Mouse (Mus musculus) bone marrow macrophage, adult 2 months (primary cell): ENCODE results near the gene Magix.

ENCODE experiments used
- CTCF ChIP-seq: IDR thresholded peaks from 2 replicates; pipeline ENCODE4 v1.5.1; 2012; ENCODE audit warnings: low read depth, mild to moderate bottlenecking, low read length, moderate library complexity
- POLR2A ChIP-seq: IDR thresholded peaks from 2 replicates; pipeline ENCODE4 v1.6.1; 2012; ENCODE audit warnings: mild to moderate bottlenecking, low read depth, low read length, borderline replicate concordance

DNA sequence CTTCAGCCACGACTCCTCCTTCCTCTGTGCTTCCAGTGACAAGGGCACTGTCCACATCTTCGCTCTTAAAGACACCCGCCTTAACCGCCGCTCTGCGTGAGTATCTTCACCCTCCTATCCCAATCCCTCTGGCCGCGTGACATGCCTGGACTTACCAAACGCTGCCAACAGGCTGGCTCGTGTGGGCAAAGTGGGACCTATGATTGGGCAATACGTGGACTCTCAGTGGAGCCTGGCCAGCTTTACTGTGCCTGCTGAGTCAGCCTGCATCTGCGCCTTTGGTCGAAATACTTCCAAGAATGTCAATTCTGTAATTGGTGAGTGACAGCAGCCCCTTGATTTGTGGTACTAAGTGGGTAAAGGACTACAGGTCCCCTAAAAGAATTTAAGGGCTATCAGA lies 46.1 kb upstream of the Magix start:
- TF ChIP-seq CTCF (no peak), POLR2A (no peak)
